Mouse (Mus musculus) intestine, postnatal 0 days (tissue): ENCODE data around the gene Prkar1b. TPM values are rescaled to one million over a fixed set of nuclear protein-coding genes. Genes with fewer than 3 reads are reported as not detected.

Experiments
- ATAC-seq: fragments of 200-750 bp; cut with Nextera tagmentation; 2 replicates; pipeline ENCODE4 v1.8.0; 2017; ENCODE audit warnings: mild to moderate bottlenecking, moderate TSS enrichment, moderate library complexity
- H3K27ac ChIP-seq: fragments of 300-500 bp; sonication (generic); 2 replicates; pipeline ENCODE4 v1.5.1; 2014; ENCODE audit warnings: mild to moderate bottlenecking, low read depth, low read length, moderate library complexity
- H3K27me3 ChIP-seq: fragments of 300-500 bp; sonication (generic); replicated peaks from 2 replicates; pipeline ENCODE4 v1.6.1; 2014; ENCODE audit warnings: low read length, mixed read lengths; ENCODE audit not compliant: control insufficient read depth, insufficient read depth
- H3K36me3 ChIP-seq: fragments of 300-500 bp; sonication (generic); 2 replicates; pipeline ENCODE4 v1.6.1; 2014; ENCODE audit warnings: mild to moderate bottlenecking, moderate library complexity; ENCODE audit not compliant: control insufficient read depth, insufficient read depth
- H3K4me1 ChIP-seq: fragments of 300-500 bp; sonication (generic); replicated peaks from 2 replicates; pipeline ENCODE4 v1.6.1; 2014; ENCODE audit warnings: antibody characterized with exemption, low read length, mixed read lengths; ENCODE audit not compliant: control insufficient read depth, insufficient read depth
- H3K4me2 ChIP-seq: fragments of 300-500 bp; sonication (generic); replicated peaks from 2 replicates; pipeline ENCODE4 v1.6.1; 2014; ENCODE audit warnings: low read depth, mild to moderate bottlenecking, moderate library complexity
- H3K4me3 ChIP-seq: fragments of 300-500 bp; sonication (generic); 2 replicates; pipeline ENCODE4 v1.5.1; 2014; ENCODE audit warnings: low read depth, low read length
- H3K9ac ChIP-seq: fragments of 300-500 bp; sonication (generic); 2 replicates; pipeline ENCODE4 v1.6.1; 2014; ENCODE audit warnings: mild to moderate bottlenecking, low read depth, low read length
- H3K9me3 ChIP-seq: fragments of 300-500 bp; sonication (generic); 2 replicates; pipeline ENCODE4 v1.6.1; 2016; ENCODE audit warnings: mixed run types; ENCODE audit not compliant: control insufficient read depth
- CTCF ChIP-seq: sonication (generic); IDR thresholded peaks from 2 replicates; pipeline ENCODE4 v1.5.1; 2016; ENCODE audit warnings: low read depth, mild to moderate bottlenecking, control low read depth, antibody characterized with exemption, moderate library complexity
- WGBS: fragments of 180-500 bp; shearing (Covaris S2); extraction: QIAGEN DNeasy Blood & Tissue Kit; methylation state at CpG from one replicate; pipeline ENCODE4 v1.1.7; 2014; 5-methylcytosine and 5-hydroxymethylcytosine counted together
- polyA plus RNA-seq: library from polyadenylated mRNA; unstranded; fragments of >200 nt; fragmentation: Nextera tagmentation; extraction: Ambion mirVana; gene quantifications from 2 replicates; pipeline ENCODE4 v1.2.1, GENCODE M21; 2015

The Prkar1b gene
- polyA plus RNA-seq, 1 experiment from 2014 or later = 10.0 TPM

GRCm38 (mm10) chr5:139147178-139148078 is 2.4 kb downstream of the Prkar1b start:
- Histone ChIP-seq H3K27me3 (no peaks in the 10 kb centered on the region), H3K9ac (no peak overlapping the region), H3K4me3 (no peak overlapping the region), H3K4me2 (no peak overlapping the region), H3K27ac (no peak overlapping the region), H3K36me3 (peaks cover 8% of the 10 kb centered on the region; the same call in 1 of the 2 replicates), H3K9me3 (no peaks in the 10 kb centered on the region), H3K4me1 (no peaks in the 10 kb centered on the region; the same call in 1 of the 2 replicates)
- no peak for ATAC-seq
- 90% methylated on average over 14 of the region's 14 CpGs for WGBS
- no peak for TF ChIP-seq CTCF

- ATAC-seq = no peak
Observed at GRCm38 (mm10) chr5:139146476-139147075, 3.2 kb downstream of the Prkar1b start.

GRCm38 (mm10) chr5:139145726-139146125 is 4.1 kb downstream of the Prkar1b start:
- 92% methylated on average over 4 of the region's 4 CpGs for WGBS
- Histone ChIP-seq H3K36me3 (no peaks in the 10 kb centered on the region), H3K27me3 (no peaks in the 10 kb centered on the region), H3K9me3 (no peaks in the 10 kb centered on the region), H3K27ac (no peak overlapping the region), H3K9ac (no peak overlapping the region), H3K4me3 (no peak overlapping the region), H3K4me1 (no peaks in the 10 kb centered on the region; the same call in 1 of the 2 replicates), H3K4me2 (no peak overlapping the region)
- no peak for ATAC-seq
- no peak for TF ChIP-seq CTCF

More at GRCm38 (mm10) chr5:139146476-139147075, 3.2 kb downstream of the Prkar1b start:
- H3K36me3 ChIP-seq = peaks cover under 1% of the 10 kb centered on the region; the same call in 1 of the 2 replicates
- 89% methylated on average over 11 of the region's 11 CpGs for WGBS
- H3K9ac ChIP-seq = no peak overlapping the region
- H3K4me3 ChIP-seq = no peak overlapping the region
- no peaks in the 10 kb centered on the region for H3K9me3 ChIP-seq
- no peak for TF ChIP-seq CTCF
- no peaks in the 10 kb centered on the region for H3K27me3 ChIP-seq
- no peaks in the 10 kb centered on the region; the same call in 1 of the 2 replicates for H3K4me1 ChIP-seq
- H3K27ac ChIP-seq = no peak overlapping the region
- H3K4me2 ChIP-seq = no peak overlapping the region

DNA sequence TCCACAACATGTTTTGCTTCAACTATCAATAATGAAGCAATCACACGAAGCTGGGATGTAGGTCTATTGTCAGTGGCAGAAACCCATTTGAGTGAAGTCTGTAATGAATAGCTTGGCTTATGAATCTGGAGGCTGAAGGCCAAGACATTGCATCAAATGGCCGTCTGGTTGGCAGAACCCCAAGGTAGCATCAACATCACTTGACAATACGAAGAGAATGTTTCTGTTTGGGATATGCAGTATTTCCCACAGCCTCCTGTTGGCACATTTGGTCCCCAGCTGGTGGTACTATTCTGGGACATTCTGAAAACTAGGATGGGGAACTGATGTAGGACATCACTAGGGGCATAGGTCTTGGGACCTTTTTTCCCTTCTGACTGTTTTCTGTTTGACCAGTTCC is 5.9 kb downstream of the Prkar1b start:
- H3K9ac ChIP-seq = no peak overlapping the region
- WGBS = 78% methylated on average over 3 of the region's 3 CpGs

DNA sequence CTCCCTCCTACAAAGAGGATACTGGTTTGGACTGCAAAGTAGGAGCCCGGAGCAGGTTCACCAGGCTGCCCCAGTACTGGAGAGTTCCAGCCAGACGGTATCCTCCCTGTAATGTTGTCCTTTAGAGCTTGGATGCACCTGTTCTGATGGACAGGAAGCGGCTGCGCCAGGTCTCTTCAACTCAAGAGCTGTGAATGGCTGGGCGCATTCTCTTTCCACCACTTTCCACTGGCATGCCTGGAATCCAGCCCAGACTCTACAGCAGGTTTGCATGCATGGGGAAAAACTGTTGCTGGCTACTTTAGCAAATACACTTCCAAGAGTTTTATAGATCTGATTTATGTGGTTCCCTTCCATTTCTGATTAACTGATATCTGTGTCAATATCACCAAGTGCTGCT is 8.5 kb downstream of the Prkar1b start:
- WGBS = 59% methylated on average over 5 of the region's 5 CpGs
- Histone ChIP-seq H3K27me3 (no peaks in the 10 kb centered on the region), H3K27ac (no peak overlapping the region), H3K9ac (no peak overlapping the region), H3K36me3 (no peaks in the 10 kb centered on the region), H3K4me3 (no peak overlapping the region), H3K4me1 (no peaks in the 10 kb centered on the region), H3K4me2 (no peak overlapping the region), H3K9me3 (no peaks in the 10 kb centered on the region)
- no peak for TF ChIP-seq CTCF
- no peak for ATAC-seq

More for the DNA sequence above, 5.9 kb downstream of the Prkar1b start:
- Histone ChIP-seq H3K4me2 (no peak overlapping the region), H3K4me3 (no peak overlapping the region), H3K36me3 (no peaks in the 10 kb centered on the region), H3K9me3 (no peaks in the 10 kb centered on the region), H3K27me3 (no peaks in the 10 kb centered on the region), H3K27ac (no peak overlapping the region), H3K4me1 (no peaks in the 10 kb centered on the region)
- TF ChIP-seq CTCF = no peak
- no peak for ATAC-seq

DNA sequence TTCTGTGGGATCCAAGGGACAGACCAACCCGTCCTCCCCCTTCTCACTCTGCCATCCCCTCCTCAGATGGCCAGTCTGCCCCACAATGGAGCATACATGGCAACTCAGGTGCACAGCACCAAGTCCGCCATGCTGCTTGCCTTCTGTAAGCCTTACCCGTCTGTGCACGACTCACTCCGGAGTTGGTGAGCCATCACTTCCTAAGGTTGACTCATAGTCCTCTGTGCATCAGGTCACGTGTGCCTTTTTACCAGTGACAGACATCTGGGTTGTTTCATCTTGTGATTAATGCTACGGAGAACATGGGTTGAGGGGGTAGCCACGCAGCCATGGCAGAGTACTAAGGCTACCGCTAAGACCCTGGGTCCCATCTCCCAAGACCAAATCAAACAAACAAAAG is 9.2 kb downstream of the Prkar1b start:
- no peaks in the 10 kb centered on the region for H3K36me3 ChIP-seq
- no peaks in the 10 kb centered on the region for H3K4me1 ChIP-seq

More for the DNA sequence above, 9.2 kb downstream of the Prkar1b start:
- H3K9ac ChIP-seq = no peak overlapping the region
- H3K4me3 ChIP-seq = no peak overlapping the region
- no peak for TF ChIP-seq CTCF
- ATAC-seq = no peak
- no peak overlapping the region for H3K27ac ChIP-seq
- no peaks in the 10 kb centered on the region for H3K9me3 ChIP-seq
- no peak overlapping the region for H3K4me2 ChIP-seq
- 83% methylated on average over 9 of the region's 9 CpGs for WGBS
- H3K27me3 ChIP-seq = no peaks in the 10 kb centered on the region
